Mouse (Mus musculus) WW6 (cell line): ENCODE results near the gene Mtmr12.
A peak's percentile ranks its signal among the peaks of the same experiment; 100 is the strongest.
"Not testable (repeated sequence)": the region's sequence is repeated elsewhere in the genome, so short reads cannot be mapped to it uniquely, and the experiment has no call there.

Experiments
- DNase-seq: peaks from one replicate; pipeline ENCODE4 v3.0.0-alpha.2; 2013; ENCODE audit warnings: low read depth, low spot score

Mtmr12 gene

GRCm38 (mm10) chr15:12204319-12205159, at the start of gene Mtmr12:
Gene Mtmr12, plus strand, starts transcription at chr15:12205028.
- DNase-seq, result peak; percentile 97

GRCm38 (mm10) chr15:12178126-12178525, 26.7 kb upstream of the Mtmr12 start:
- DNase-seq, result no peak

GRCm38 (mm10) chr15:12181181-12181805, 23.5 kb upstream of the Mtmr12 start:
- not testable (repeated sequence) for DNase-seq

GRCm38 (mm10) chr15:12193880-12194816, 10.7 kb upstream of the Mtmr12 start:
- DNase-seq, result no peak

- no peak for DNase-seq
These were observed 9.8 kb upstream of the Mtmr12 start for GRCm38 (mm10) chr15:12194817-12195735.

- no peak for DNase-seq
These were observed 8.9 kb upstream of the Mtmr12 start for GRCm38 (mm10) chr15:12195966-12196365.

GRCm38 (mm10) chr15:12196410-12197191, 8.2 kb upstream of the Mtmr12 start:
- DNase-seq, result no peak

- no peak for DNase-seq
These were observed 7.5 kb upstream of the Mtmr12 start for GRCm38 (mm10) chr15:12197361-12197760.

GRCm38 (mm10) chr15:12200021-12200420, 4.8 kb upstream of the Mtmr12 start:
- no peak for DNase-seq

GRCm38 (mm10) chr15:12201856-12202255, 3.0 kb upstream of the Mtmr12 start:
- no peak for DNase-seq

GRCm38 (mm10) chr15:12202456-12202855, 2.4 kb upstream of the Mtmr12 start:
- no peak for DNase-seq

GRCm38 (mm10) chr15:12203008-12203407, 1.8 kb upstream of the Mtmr12 start:
- DNase-seq, result not testable (repeated sequence)

GRCm38 (mm10) chr15:12203512-12204318, 1.1 kb upstream of the Mtmr12 start:
- peak; percentile 59 for DNase-seq

GRCm38 (mm10) chr15:12205160-12205901, 503 bp downstream of the Mtmr12 start:
- no peak for DNase-seq

GRCm38 (mm10) chr15:12205902-12206645, 1.2 kb downstream of the Mtmr12 start:
- DNase-seq, result no peak

GRCm38 (mm10) chr15:12206646-12207222, 1.9 kb downstream of the Mtmr12 start:
- no peak for DNase-seq

- no peak for DNase-seq
These were observed 2.8 kb downstream of the Mtmr12 start for GRCm38 (mm10) chr15:12207556-12208090.
